Mouse (Mus musculus): ENCODE measurements around the gene Mgat4a.

DNA sequence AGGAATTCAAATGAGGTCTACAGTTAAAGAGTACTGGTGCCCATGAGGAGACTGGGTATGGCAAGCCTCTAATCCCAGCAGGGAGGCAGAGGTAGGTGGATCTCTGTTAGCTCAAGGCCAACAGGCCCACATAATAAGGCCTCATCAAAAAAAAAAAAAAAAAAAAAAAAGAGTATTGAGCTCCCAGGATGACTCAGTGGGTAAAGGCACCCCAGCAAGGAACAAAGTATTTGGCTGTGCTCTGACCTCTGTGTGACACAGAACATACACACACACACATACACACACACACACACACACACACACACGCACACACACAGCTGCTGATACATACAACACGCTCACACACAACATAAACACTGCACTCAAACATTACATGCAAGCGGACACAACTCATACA is 65.5 kb downstream of the Mgat4a start:
- TF ChIP-seq EP300 (IDR thresholded peaks at IDR 0.05; ENCODE audit: insufficient read depth, low read depth, low read length) (no peak), CTCF (IDR thresholded peaks at IDR 0.05) (no peak), POLR2A (IDR thresholded peaks at IDR 0.05; ENCODE audit: insufficient read depth, low read depth, low read length) (no peak)
